Mouse (Mus musculus) left cerebral cortex, postnatal 10 days (tissue): ENCODE data around the gene Tacc3. TPM values are rescaled to one million over a fixed set of nuclear protein-coding genes. Genes with fewer than 3 reads are reported as not detected.
A peak's percentile ranks its signal among the peaks of the same experiment; 100 is the strongest.

Experiments
- DNase-seq, 2 experiments: peaks; one replicate each; pipeline ENCODE4 v3.0.0; 2021 to 2022; ENCODE audit warnings: low spot score in 2 of 2, mixed read lengths in 1 of 2; ENCODE audit errors: extremely low spot score in 1 of 2
- intact Hi-C: fragments of 180-260 bp; cut with DNase I; formaldehyde crosslinking; loops from one replicate; pipeline ENCODE4 v1.15.1; 2025
- total RNA-seq, 2 experiments: library from RNA; stranded (reverse); gene quantifications; 2 replicates each; pipeline ENCODE4 v1.2.3; 2021

Gene Tacc3
- total RNA-seq, 2 experiments from 2014 or later = 9.9 to 15.0 TPM

GRCm38 (mm10) chr5:33651921-33652782 lies 5.8 kb upstream of the Tacc3 start, which contains the start of gene Slbp:
Slbp (minus strand) TSS chr5:33652574.
- intact Hi-C loops = no loop called here
- DNase-seq = peak; percentile 93 to 98

- DNase-seq = no peak
- intact Hi-C loops = no loop called here
Observed at GRCm38 (mm10) chr5:33652783-33653173, 5.2 kb upstream of the Tacc3 start.

GRCm38 (mm10) chr5:33654424-33654823 lies 3.5 kb upstream of the Tacc3 start:
- intact Hi-C loops = no loop called here
- no peak for DNase-seq

DNA sequence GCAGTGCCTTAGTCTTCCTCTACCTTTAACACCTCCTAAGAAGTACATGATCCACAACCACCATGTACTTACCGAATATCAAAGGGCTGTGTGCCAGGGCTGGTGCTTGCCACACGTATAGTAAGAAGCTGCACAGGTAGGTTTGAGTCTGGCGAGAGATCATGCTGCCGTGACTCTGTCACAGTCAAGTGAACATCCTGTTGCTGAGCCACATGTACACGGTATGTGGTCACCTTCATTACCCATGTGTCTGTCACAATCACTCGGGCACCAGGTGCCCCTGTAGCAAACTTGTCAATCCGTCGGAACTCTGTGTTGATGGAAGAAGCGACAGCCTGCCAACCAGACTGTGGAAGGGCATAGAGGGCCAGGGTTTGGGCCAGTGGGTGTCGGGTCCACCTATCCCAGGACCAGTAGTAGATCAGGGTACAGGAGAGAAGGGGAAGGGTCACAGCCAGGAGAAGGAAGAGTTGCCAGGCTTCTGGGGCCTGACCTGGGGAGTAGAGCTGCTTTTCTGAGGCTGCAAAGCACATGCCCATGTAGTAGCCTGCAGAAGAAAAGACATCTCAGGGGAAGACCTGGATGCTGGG lies 2.6 kb upstream of the Tacc3 start:
- intact Hi-C loops = no loop called here

DNA sequence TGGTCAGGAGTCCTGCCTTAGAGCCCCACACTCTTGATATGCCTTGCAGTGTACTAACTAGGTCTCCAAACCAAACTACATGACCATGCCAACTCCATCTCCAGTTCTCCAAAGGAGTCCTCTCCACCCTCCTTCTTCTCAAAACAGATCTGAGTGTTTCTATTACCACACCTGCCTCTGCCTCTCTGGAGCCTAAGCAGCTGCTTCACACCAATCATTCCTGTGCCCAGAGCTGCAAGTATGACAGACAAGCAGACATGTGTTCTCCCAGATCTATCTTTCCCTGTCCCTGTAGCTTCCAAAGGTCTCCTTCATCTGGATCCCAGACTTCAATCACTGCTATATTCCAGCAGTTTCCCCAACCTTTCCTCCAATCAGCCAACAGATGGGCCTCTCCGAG lies 1.2 kb upstream of the Tacc3 start:
- intact Hi-C loops = no loop called here
- DNase-seq = no peak

More for the DNA sequence above, 2.6 kb upstream of the Tacc3 start:
- DNase-seq = no peak

- intact Hi-C loops = no loop called here
- DNase-seq = no peak
Observed at GRCm38 (mm10) chr5:33657251-33657786, 609 bp upstream of the Tacc3 start.

DNA sequence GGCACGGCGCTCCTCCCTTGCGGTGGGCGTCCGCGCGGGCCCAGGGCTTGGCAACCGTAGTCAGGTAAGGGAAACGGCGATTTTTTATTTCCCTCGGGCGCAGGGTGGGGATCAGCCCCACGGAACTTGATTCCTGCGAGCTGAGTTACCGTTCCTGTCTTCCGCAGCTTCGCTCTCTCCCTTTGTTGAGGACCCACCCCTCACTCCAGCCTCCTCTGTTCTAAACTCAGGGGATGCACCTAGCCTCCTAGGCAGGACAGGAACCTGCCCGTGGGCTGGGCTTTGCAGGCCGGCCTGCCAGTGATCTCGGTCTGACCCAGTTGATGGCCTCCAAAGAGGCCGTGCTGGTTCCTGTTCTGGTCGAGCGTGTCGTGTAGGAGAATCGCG lies 729 bp downstream of the Tacc3 start:
- intact Hi-C loops = no loop called here
- peak in 1 of 2 experiments; percentile 34 for DNase-seq

GRCm38 (mm10) chr5:33668223-33668622 lies 10.3 kb downstream of the Tacc3 start:
- intact Hi-C loops = no loop called here
- DNase-seq = no peak

DNA sequence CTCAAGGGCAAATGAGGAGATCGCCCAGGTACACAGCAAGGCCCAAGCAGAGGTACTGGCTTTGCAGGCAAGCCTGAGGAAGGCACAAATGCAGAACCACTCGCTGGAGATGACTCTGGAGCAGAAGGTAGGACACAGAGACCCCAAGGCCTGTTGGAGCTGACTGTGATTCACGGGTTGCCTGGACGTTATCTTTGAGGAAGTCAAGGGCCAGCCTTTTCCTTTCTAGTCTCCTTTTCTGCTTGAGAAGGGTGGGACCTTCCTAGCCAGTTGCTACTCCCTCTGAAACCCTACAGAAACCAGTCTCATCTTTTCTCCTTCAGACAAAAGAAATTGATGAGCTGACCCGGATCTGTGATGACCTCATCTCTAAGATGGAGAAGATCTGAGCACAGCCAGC lies 13.7 kb downstream of the Tacc3 start:
- intact Hi-C loops = no loop called here
- no peak for DNase-seq

GRCm38 (mm10) chr5:33674439-33674838 lies 16.5 kb downstream of the Tacc3 start:
- peak; percentile 60 to 61 for DNase-seq

DNA sequence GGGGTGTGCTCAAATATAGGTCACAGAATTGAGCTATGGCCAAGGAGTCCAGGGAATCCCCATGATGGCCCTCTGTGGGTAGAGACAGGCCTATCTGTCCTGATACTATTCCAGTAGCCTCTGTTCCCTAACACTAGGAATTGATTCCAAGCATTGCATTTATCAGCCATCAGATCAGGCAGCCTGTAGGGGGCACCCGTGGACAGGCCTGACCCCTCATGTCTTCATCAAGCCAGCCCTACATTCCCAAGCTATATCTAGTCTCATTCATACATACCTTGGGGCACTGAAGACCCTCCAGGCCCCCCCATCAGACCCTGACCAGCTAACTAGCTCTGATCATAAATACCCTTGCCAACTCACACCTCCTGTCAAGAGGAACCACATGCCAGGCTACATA lies 18.0 kb downstream of the Tacc3 start:
- intact Hi-C loops = no loop called here
- DNase-seq = peak in 1 of 2 experiments; percentile 69

More at GRCm38 (mm10) chr5:33674439-33674838, 16.5 kb downstream of the Tacc3 start:
- intact Hi-C loops = no loop called here

- DNase-seq = no peak
- intact Hi-C loops = no loop called here
Observed at GRCm38 (mm10) chr5:33678244-33678643, 20.3 kb downstream of the Tacc3 start.

DNA sequence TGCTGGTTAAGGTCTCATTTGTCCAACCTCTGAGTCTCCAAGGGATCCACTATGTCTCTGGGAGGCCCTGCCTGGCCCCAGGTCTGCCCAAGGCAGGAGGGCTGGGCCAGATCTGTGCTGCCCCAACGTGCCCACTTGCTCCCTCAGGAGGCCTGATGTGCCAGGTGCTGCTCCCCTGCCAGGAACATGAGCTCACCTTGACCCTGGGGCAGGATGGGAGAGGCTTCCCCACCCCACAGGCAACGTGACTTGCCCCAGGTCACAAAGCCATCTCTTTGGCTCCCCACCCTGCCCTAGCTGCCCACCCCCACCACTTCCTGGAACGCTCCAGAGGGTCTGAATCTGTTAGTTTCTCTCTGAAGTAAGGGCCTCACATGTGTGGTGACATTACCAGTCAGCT lies 23.1 kb downstream of the Tacc3 start:
- DNase-seq = no peak
- intact Hi-C loops = no loop called here

GRCm38 (mm10) chr5:33681611-33682388 lies 23.9 kb downstream of the Tacc3 start:
- intact Hi-C loops = no loop called here
- DNase-seq = peak in 1 of 2 experiments; percentile 45

DNA sequence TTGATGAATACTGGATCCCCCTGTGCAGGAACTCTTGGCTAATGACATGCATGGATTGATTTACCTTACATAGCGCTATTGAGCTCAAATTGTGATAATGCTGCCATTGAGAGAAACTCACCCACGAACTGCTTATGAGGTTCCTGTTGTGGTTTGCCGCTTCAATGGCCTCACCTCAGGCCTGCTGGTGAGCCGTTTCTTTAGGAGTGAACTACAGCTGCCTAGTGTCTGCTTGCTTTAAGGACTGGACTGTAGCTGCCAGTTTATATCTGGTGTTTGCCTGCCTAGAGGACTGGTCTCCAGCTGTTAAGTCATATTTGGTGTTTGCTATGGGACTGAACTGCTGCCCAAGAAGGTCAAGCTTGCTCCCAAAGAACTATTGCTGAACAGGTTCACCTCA lies 25.0 kb downstream of the Tacc3 start:
- DNase-seq = no peak
- intact Hi-C loops = no loop called here

GRCm38 (mm10) chr5:33683897-33684652 lies 26.1 kb downstream of the Tacc3 start:
- intact Hi-C loops = no loop called here
- DNase-seq = peak; percentile 52 to 56

DNA sequence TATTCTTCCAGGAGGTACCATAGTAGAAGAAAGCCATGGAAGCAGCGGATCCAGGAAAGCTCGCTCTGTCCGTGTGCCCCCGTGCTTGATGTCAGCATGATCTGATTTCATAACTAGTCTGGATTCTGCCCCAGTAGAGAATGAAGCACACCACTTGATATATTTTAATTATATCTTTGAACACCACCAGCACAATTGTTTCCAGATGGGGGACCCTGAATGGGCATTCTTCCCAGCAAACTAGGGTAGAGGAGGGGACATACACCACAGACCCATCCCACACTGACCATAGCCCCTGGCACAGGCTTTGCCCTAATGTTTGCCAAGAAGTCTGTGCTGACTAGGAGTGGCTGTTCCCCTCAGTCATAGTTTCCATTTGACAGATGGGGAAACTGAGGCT lies 27.0 kb downstream of the Tacc3 start:
- DNase-seq = no peak
- intact Hi-C loops = loop anchor here (5.0 kb wide), 1 partner anchor 47 kb away; no protein-coding TSS in a partner anchor

DNA sequence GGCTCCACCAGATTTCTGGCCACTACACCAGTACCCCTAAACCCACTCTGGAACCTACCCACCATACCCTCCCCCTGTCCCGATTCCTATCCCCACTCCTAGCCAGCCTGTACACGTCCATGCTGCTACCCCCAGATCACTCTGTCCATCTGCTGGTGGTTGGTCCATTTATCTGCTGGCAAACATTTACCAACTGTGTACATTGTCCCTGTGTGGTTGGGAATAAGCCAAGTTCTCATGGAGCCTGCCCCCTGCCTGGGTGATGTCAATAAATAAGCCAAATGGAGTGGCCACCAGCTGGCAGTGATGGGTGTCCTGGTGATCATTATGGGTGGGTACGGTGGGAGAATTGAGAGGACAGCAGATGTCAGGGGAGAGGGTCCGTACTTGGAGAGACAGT lies 29.2 kb downstream of the Tacc3 start:
- DNase-seq = no peak
- intact Hi-C loops = loop anchor here (5.0 kb wide), 1 partner anchor 45 kb away; no protein-coding TSS in a partner anchor
